Mouse (Mus musculus) adrenal gland, postnatal 36 days (tissue): ENCODE results near the gene Tmem266. TPM values are rescaled to one million over a fixed set of nuclear protein-coding genes. Genes with fewer than 3 reads are reported as not detected.

Experiments
- DNase-seq, 2 experiments: peaks; one replicate each; pipeline ENCODE4 v3.0.0; 2021; ENCODE audit warnings: mixed read lengths in 1 of 2
- total RNA-seq, 2 experiments: library from RNA; stranded (reverse); gene quantifications; 2 replicates each; pipeline ENCODE4 v1.2.3; 2021

Gene Tmem266
- total RNA-seq, 2 experiments from 2014 or later, result 0.40 to 0.63 TPM

DNA sequence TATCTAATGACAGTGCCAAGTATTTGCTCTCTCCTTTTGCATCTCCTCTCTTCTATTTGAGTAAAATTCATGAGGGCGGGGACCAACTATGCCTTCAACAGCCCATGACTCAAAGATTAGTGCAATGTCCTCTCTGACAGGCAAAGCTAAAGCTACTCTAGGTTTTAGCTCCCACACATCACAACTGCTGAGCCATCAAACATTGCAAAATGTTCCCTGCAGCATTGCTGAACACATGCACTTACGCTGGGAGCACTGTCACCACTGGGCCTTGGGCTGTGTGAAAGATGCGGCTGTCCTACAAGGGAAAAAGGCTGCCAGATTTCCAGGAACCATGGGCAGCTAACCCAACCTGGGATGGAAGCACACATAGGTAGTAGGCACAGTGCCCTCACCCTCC, 124.7 kb downstream of the Tmem266 start:
- peak in 1 of 2 experiments; percentile 4 for DNase-seq

GRCm38 (mm10) chr9:55452906-55453305, 126.2 kb downstream of the Tmem266 start:
- DNase-seq, result no peak

DNA sequence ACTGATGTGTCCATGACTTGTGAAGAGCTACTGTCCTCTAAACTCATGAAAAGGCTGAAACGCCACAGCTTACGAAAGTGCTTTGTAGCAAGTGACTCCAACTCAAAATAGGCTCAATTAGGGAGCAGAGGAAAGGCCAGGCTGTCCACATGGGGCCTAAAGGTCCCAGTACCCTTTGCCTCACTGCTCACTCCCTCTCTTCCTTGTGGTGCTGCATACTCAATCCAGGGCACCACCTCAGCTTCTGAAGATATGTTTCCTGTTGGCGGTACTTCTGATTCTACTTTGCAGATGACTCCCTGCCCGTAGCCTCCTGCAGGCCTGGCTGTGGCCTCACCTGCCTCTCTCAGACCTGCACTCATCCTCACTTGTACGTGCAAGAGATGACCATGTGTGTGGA, 126.7 kb downstream of the Tmem266 start:
- no peak for DNase-seq

DNA sequence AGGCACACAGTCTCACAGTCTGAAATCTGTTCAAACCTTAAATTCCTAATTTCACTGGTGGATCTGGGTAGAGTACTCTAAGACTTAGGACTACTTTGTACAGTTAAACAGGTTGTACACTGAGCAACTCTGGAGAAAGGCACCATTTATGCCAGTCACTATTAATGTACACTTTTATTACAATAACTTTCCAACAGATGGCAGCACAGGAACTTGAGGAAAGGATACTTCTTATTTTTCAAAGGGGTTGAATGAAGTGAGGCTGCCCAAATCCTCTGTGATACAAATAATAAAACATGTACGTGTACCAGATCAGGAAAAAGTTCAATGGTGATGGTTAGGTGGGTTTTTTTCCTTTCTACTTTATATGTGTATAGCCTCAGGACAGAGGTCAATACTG, 141.7 kb downstream of the Tmem266 start:
- DNase-seq, result no peak

GRCm38 (mm10) chr9:55476084-55476483, 149.4 kb downstream of the Tmem266 start:
- no peak for DNase-seq

- no peak for DNase-seq
Observed at GRCm38 (mm10) chr9:55478699-55479098, 152.0 kb downstream of the Tmem266 start.

GRCm38 (mm10) chr9:55482116-55482515, 155.4 kb downstream of the Tmem266 start:
- peak; percentile 31 to 33 for DNase-seq

Other genes with a start within 250 kb of the Tmem266 start
- gene Ube2q2, start 178.1 kb upstream of the Tmem266 start, total RNA-seq, result 10 to 100 TPM; 48.2 to 55.3 TPM
- gene Fbxo22, start 118.0 kb upstream of the Tmem266 start, total RNA-seq, result 10 to 100 TPM; 35.8 to 36.8 TPM
- 10 to 100 TPM; 23.8 to 31.0 TPM for gene Nrg4, start 69 bp upstream of the Tmem266 start, total RNA-seq
- 100 to 1,000 TPM; 418 to 565 TPM for gene Etfa, start 185.3 kb downstream of the Tmem266 start, total RNA-seq
- not detected for gene Isl2, start 211.8 kb downstream of the Tmem266 start, total RNA-seq